Comparison of ENCODE assay signal across 14 mouse cellular contexts in genomic region chr6:67009888-67010287, GRCm38 (mm10).
"Had no signal": no experiment of that assay in that cellular context is flagged by ENCODE, and none has a peak within 500 bp of the region (broad histone marks: within the 10 kb centered on the region; RNA-seq: fewer than 3 reads in every experiment).

No protein-coding gene starts in this region.

- H3K27me3 ChIP-seq: midbrain, embryonic 12.5 days; neural tube, embryonic 12.5 days had no signal

- H3K4me2 ChIP-seq: lung, embryonic 14.5 days; midbrain, embryonic 12.5 days; neural tube, embryonic 12.5 days had no signal

- H3K4me3 ChIP-seq: midbrain, embryonic 10.5 days; midbrain, embryonic 12.5 days; myocyte; neural tube, embryonic 12.5 days had no signal

- H3K36me3 ChIP-seq: midbrain, embryonic 10.5 days; midbrain, embryonic 12.5 days; neural tube, embryonic 12.5 days had no signal

- H3K9ac ChIP-seq: liver, embryonic 14.5 days; lung, embryonic 14.5 days; midbrain, embryonic 12.5 days; neural tube, embryonic 12.5 days had no signal

- DNase-seq: lung, adult 18-20 months; lung, embryonic 14.5 days; lung, postnatal 10 days; lung, postnatal 4 days; midbrain, embryonic 14.5 days; right cerebral cortex, postnatal 14 days; thymus, adult 18-20 months; thymus, postnatal 14 days; thymus, postnatal 36 days had no signal

- H3K4me1 ChIP-seq: midbrain, embryonic 12.5 days; neural tube, embryonic 12.5 days had no signal

- H3K9me3 ChIP-seq: midbrain, embryonic 10.5 days; midbrain, embryonic 12.5 days; neural tube, embryonic 12.5 days had no signal

- H3K27ac ChIP-seq: liver, embryonic 14.5 days; midbrain, embryonic 10.5 days; midbrain, embryonic 12.5 days; neural tube, embryonic 12.5 days had no signal
